ENCODE assay signal across 15 mouse cellular contexts in genomic region chr4:63241031-63241430, GRCm38 (mm10).
DNase-seq lines count a peak whose midpoint lies in the region; ATAC-seq lines count a peak whose summit lies in the region.
"Had no signal": no experiment of that assay in that cellular context is flagged by ENCODE, and none has a peak within 500 bp of the region (broad histone marks: within the 10 kb centered on the region; RNA-seq: fewer than 3 reads in every experiment).

No protein-coding gene starts in this region.

- peak; percentile 48 for DNase-seq in cerebellum, adult 11-12 months
- DNase-seq in cerebellum, adult 9-10 months: peak; percentile 57
- no peak for DNase-seq in cerebellum, postnatal 14 days
- peak; percentile 59 for DNase-seq in brain, adult 2 months (ENCODE audit: low read depth, low spot score)
- DNase-seq: adrenal gland, adult 8-10 months; adrenal gland, postnatal 14 days; adrenal gland, postnatal 36 days; B cell, adult 2 months; embryo, embryonic 11 days had no signal

- ATAC-seq in cerebellum, adult (ENCODE audit: insufficient number of reproducible peaks, low FRiP score, low TSS enrichment): no peak
- ATAC-seq: activated CD4-positive, CD25-positive, alpha-beta regulatory T cell, adult 4 months; CD4-positive, CD25-positive, alpha-beta regulatory T cell, adult 4 months; forebrain, embryonic 14.5 days; forebrain, embryonic 16.5 days; Patski had no signal

Comparison
In these comparisons a context has a peak if more than half of its experiments do, and no peak if none do; other contexts are left out.
1. DNase-seq: peak in cerebellum, adult 11-12 months (single experiment), cerebellum, adult 9-10 months (single experiment) and brain, adult 2 months (single experiment); none in cerebellum, postnatal 14 days (0 of 2).